Mouse (Mus musculus): ENCODE measurements around the gene Sema7a. TPM values are rescaled to one million over a fixed set of nuclear protein-coding genes. Genes with fewer than 3 reads are reported as not detected.

Gene Sema7a
- polyA plus RNA-seq (2015; fragmentation: Nextera tagmentation; extraction: Ambion mirVana), result 0.04 TPM in 1 of 2 replicates, not detected in the other

DNA sequence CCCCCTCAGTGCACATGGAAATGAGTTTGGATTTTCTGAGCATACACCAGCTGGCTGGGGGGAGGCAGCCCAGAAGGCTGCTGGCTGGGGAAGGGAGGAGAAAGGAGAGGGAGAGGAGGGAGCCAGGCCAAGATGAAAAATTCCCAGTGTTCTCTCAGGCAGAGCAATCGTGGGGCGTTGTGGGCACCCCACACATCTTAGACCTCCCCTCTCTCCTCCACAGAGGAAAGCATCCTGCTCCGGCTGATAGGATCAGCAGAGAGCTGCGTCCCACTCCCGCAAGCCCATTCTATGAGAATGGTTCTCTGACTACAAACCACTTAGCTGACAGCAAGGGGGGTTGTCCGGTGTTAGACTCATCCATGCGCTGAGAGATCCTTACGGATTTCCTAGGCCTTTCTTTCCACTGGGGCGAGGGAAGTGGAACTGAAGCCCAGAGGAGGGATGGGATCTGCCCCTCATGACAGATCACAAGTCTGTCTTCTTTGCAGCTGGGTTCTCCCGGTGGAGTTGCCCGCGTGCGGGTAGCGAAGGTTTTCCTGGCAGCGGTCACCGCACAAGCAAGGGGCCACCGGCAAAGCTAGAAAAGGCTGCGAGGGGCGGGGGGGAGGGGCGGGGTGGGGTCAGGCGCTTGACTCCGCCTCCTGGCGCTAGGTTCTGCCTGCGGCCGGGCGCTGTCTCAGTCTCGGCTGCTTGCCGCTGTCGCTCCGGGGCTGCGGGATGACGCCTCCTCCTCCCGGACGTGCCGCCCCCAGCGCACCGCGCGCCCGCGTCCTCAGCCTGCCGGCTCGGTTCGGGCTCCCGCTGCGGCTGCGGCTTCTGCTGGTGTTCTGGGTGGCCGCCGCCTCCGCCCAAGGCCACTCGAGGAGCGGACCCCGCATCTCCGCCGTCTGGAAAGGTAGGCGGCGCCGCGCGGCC is at the start of gene Sema7a:
Gene Sema7a (plus strand): TSS at position 682 of the 918 bp plus-strand sequence.
- peak; percentile 43; the same call in 1 of the 2 replicates for ATAC-seq (ENCODE audit: low read depth)
- Histone ChIP-seq H3K4me1 (ENCODE audit: control insufficient read depth, low read depth, low read length) (peaks cover 2% of the 10 kb centered on the region), H3K27me3 (ENCODE audit: control insufficient read depth, insufficient read depth, low read depth, low read length) (peaks cover 68% of the 10 kb centered on the region), H3K4me2 (ENCODE audit: low read depth, low read length) (peak within 1 kb of the TSS; percentile 78), H3K9me3 (replicated peaks; ENCODE audit: control insufficient read depth, low read length) (no peaks in the 10 kb centered on the region), H3K4me3 (ENCODE audit: low read depth, low read length) (peak within 1 kb of the TSS; percentile 64), H3K27ac (ENCODE audit: low read length) (no peak within 1 kb of the TSS), H3K9ac (ENCODE audit: low read depth, low read length) (0 out of 2 replicates have a peak within 1 kb of the TSS, but pooled peaks have one; percentile 20), H3K36me3 (ENCODE audit: control insufficient read depth, insufficient read depth) (no peaks in the 10 kb centered on the region)
- WGBS (ENCODE audit: insufficient replicate concordance), result 3% methylated on average over 53 of the region's 60 CpGs

DNA sequence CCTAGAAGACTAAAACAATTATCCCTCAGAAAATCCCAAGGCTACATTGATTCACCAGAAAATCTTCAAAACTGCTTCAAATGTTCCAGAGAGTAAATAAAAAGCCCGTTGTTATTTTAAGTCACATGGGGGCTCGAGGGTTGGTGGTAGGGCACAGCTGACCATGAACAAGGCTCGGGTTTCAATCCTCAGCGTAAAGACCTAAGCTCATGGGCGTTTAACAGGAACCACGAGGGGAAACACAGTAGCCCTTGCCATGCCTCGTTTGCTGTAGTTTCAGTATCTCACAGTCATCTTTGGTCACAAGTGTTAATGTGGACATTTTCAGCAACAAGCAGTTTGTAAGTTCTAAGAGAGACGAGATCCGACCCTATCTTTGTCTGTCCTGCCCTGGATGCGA is 39.4 kb upstream of the Sema7a start:
- no peak overlapping the region for H3K4me3 ChIP-seq (ENCODE audit: low read depth, low read length)
- H3K9me3 ChIP-seq (replicated peaks; ENCODE audit: control insufficient read depth, low read length), result no peaks in the 10 kb centered on the region
- H3K4me1 ChIP-seq (ENCODE audit: control insufficient read depth, low read depth, low read length), result no peaks in the 10 kb centered on the region; the same call in 1 of the 2 replicates
- ATAC-seq (ENCODE audit: low read depth), result no peak
- H3K4me2 ChIP-seq (ENCODE audit: low read depth, low read length), result no peak overlapping the region
- 31% methylated on average over 10 of the region's 10 CpGs for WGBS (ENCODE audit: insufficient replicate concordance)
- H3K27me3 ChIP-seq (ENCODE audit: control insufficient read depth, insufficient read depth, low read depth, low read length), result no peaks in the 10 kb centered on the region; the same call in 1 of the 2 replicates
- no peak overlapping the region for H3K27ac ChIP-seq (ENCODE audit: low read length)
- H3K36me3 ChIP-seq (ENCODE audit: control insufficient read depth, insufficient read depth), result no peaks in the 10 kb centered on the region
- no peak overlapping the region for H3K9ac ChIP-seq (ENCODE audit: low read depth, low read length)

DNA sequence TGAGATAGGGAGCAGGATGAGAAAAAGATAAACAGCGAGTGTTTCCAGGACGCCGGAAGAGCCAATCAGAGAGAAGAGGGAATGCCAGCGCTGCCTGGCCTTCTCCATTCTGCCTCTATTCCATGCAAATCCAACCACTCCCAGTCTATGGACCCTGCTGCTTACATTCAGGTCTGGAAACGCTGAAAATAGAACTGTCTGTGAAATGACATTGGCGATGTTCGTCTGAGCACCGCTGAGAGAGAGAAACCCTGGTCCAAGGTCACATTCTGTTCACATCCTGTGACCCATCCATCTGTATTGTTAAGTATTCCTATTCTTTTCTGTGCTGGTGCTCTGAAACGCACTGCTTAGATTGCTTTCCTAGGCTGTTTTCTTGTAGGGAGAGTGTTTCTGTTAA is 38.7 kb upstream of the Sema7a start:
- H3K4me2 ChIP-seq (ENCODE audit: low read depth, low read length), result no peak overlapping the region
- no peaks in the 10 kb centered on the region for H3K9me3 ChIP-seq (replicated peaks; ENCODE audit: control insufficient read depth, low read length)
- H3K4me3 ChIP-seq (ENCODE audit: low read depth, low read length), result no peak overlapping the region
- H3K36me3 ChIP-seq (ENCODE audit: control insufficient read depth, insufficient read depth), result no peaks in the 10 kb centered on the region
- H3K4me1 ChIP-seq (ENCODE audit: control insufficient read depth, low read depth, low read length), result no peaks in the 10 kb centered on the region; the same call in 1 of the 2 replicates
- no peak for ATAC-seq (ENCODE audit: low read depth)
- H3K27me3 ChIP-seq (ENCODE audit: control insufficient read depth, insufficient read depth, low read depth, low read length), result no peaks in the 10 kb centered on the region; the same call in 1 of the 2 replicates
- no peak overlapping the region for H3K9ac ChIP-seq (ENCODE audit: low read depth, low read length)
- H3K27ac ChIP-seq (ENCODE audit: low read length), result no peak overlapping the region
- WGBS (ENCODE audit: insufficient replicate concordance), result 45% methylated on average over 9 of the region's 9 CpGs

DNA sequence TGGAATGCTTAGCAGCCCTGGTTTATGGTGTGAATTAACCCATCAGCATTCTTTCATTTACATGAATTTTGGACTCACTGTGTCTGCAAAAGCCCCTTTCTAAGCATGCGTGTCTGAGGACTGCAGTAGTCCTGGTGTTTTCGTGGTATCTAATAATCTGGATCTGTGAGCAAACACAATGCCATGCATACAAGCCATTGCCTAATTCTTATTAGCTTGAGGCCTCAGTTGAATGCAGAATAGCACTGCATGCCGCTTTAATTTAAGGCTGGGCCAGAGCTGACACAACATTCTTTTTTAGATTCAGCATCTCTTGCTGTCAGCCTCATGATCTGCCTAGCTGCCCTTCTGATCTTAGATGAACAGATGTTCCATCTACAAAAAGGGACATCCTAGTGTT is 38.3 kb upstream of the Sema7a start:
- no peaks in the 10 kb centered on the region for H3K36me3 ChIP-seq (ENCODE audit: control insufficient read depth, insufficient read depth)
- H3K27me3 ChIP-seq (ENCODE audit: control insufficient read depth, insufficient read depth, low read depth, low read length), result no peaks in the 10 kb centered on the region; the same call in 1 of the 2 replicates
- no peaks in the 10 kb centered on the region; the same call in 1 of the 2 replicates for H3K4me1 ChIP-seq (ENCODE audit: control insufficient read depth, low read depth, low read length)
- 69% methylated on average over 3 of the region's 3 CpGs for WGBS (ENCODE audit: insufficient replicate concordance)
- H3K9ac ChIP-seq (ENCODE audit: low read depth, low read length), result no peak overlapping the region
- H3K9me3 ChIP-seq (replicated peaks; ENCODE audit: control insufficient read depth, low read length), result no peaks in the 10 kb centered on the region
- no peak overlapping the region for H3K4me3 ChIP-seq (ENCODE audit: low read depth, low read length)
- H3K4me2 ChIP-seq (ENCODE audit: low read depth, low read length), result no peak overlapping the region
- ATAC-seq (ENCODE audit: low read depth), result no peak
- H3K27ac ChIP-seq (ENCODE audit: low read length), result no peak overlapping the region

DNA sequence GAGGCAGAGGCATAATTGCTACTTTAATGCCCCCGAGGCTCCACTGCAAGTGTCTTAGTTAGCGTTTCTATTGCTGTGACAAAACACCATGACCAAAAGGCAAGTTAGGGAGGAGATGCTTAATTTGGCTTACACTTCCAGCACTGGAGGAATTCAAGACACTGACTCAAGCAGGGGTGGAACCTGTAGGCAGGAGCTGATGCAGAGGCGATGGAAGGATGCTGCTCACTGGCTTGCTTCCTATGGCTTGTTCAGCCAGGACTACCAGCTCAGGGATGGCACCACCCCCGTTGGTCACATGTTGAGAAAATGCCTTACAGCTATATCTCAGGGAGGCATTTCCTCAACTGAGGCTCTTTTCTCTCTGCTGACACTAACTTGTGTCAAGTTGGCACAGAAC is 37.8 kb upstream of the Sema7a start:
- ATAC-seq (ENCODE audit: low read depth), result no peak
- Histone ChIP-seq H3K36me3 (ENCODE audit: control insufficient read depth, insufficient read depth) (no peaks in the 10 kb centered on the region), H3K4me2 (ENCODE audit: low read depth, low read length) (no peak overlapping the region), H3K4me1 (ENCODE audit: control insufficient read depth, low read depth, low read length) (no peaks in the 10 kb centered on the region; the same call in 1 of the 2 replicates), H3K27me3 (ENCODE audit: control insufficient read depth, insufficient read depth, low read depth, low read length) (no peaks in the 10 kb centered on the region; the same call in 1 of the 2 replicates), H3K9ac (ENCODE audit: low read depth, low read length) (no peak overlapping the region), H3K4me3 (ENCODE audit: low read depth, low read length) (no peak overlapping the region), H3K27ac (ENCODE audit: low read length) (no peak overlapping the region), H3K9me3 (replicated peaks; ENCODE audit: control insufficient read depth, low read length) (no peaks in the 10 kb centered on the region)
- 69% methylated on average over 4 of the region's 4 CpGs for WGBS (ENCODE audit: insufficient replicate concordance)

DNA sequence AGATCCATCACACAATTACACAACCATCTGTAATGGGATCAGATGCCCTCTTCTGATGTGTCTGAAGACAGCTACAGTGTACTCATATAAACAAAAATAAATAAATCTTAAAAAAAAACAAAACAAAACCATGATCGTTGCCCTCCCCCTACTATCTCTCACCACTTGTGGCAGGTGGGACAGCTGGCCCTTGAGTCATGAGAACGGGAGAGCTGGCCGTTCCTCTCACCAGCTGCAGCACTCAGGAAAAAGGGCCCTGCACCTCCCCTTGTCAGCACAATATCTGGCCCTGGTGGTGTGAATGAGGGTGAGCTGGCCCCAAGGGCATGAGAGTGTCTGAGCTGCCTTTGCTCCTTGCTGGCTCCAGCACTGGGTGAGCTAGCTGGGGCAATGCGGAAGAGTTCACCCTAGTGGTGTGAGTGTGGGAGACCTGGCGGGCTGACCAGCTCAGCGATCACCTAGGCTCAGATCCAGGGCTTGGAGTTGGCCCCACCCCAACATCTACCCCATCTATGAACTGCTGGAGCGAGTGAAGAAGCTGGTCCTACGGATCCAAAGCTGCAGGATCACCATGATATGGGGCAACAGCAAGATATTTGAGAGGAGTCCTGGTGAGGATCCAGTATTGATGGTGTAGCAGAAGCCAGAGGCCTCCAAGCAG is 36.2 kb upstream of the Sema7a start:
- Histone ChIP-seq H3K4me3 (ENCODE audit: low read depth, low read length) (no peak overlapping the region), H3K27ac (ENCODE audit: low read length) (no peak overlapping the region), H3K9ac (ENCODE audit: low read depth, low read length) (no peak overlapping the region), H3K4me1 (ENCODE audit: control insufficient read depth, low read depth, low read length) (no peaks in the 10 kb centered on the region; the same call in 1 of the 2 replicates), H3K4me2 (ENCODE audit: low read depth, low read length) (no peak overlapping the region), H3K27me3 (ENCODE audit: control insufficient read depth, insufficient read depth, low read depth, low read length) (no peaks in the 10 kb centered on the region; the same call in 1 of the 2 replicates), H3K36me3 (ENCODE audit: control insufficient read depth, insufficient read depth) (no peaks in the 10 kb centered on the region), H3K9me3 (replicated peaks; ENCODE audit: control insufficient read depth, low read length) (no peaks in the 10 kb centered on the region)
- no peak for ATAC-seq (ENCODE audit: low read depth)
- WGBS (ENCODE audit: insufficient replicate concordance), result 64% methylated on average over 8 of the region's 8 CpGs

DNA sequence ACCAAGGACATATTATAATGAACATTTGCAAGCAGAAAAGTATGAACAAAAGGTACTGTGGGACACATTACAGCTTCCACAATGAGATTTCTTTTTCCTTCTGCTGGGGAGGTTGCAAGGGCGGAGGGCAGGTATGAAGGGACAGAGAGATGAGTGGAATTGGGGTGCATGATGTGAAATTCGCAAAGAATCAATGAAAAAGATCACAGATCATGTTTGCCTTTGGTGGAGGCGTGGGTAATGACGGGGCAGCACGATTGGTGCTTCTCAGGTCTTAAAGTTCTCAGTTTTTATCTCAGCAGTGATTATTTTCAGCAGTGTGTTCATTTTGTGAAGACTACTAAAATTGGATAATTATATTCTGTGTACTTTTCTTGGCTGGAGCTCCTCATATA is 35.7 kb upstream of the Sema7a start:
- H3K4me3 ChIP-seq (ENCODE audit: low read depth, low read length), result no peak overlapping the region
- no peaks in the 10 kb centered on the region; the same call in 1 of the 2 replicates for H3K4me1 ChIP-seq (ENCODE audit: control insufficient read depth, low read depth, low read length)
- H3K27ac ChIP-seq (ENCODE audit: low read length), result no peak overlapping the region
- H3K4me2 ChIP-seq (ENCODE audit: low read depth, low read length), result no peak overlapping the region
- peak; percentile 37; the same call in 1 of the 2 replicates for ATAC-seq (ENCODE audit: low read depth)
- H3K9ac ChIP-seq (ENCODE audit: low read depth, low read length), result no peak overlapping the region
- H3K36me3 ChIP-seq (ENCODE audit: control insufficient read depth, insufficient read depth), result no peaks in the 10 kb centered on the region
- no peaks in the 10 kb centered on the region; the same call in 1 of the 2 replicates for H3K27me3 ChIP-seq (ENCODE audit: control insufficient read depth, insufficient read depth, low read depth, low read length)
- 48% methylated on average over 5 of the region's 5 CpGs for WGBS (ENCODE audit: insufficient replicate concordance)
- no peaks in the 10 kb centered on the region for H3K9me3 ChIP-seq (replicated peaks; ENCODE audit: control insufficient read depth, low read length)

DNA sequence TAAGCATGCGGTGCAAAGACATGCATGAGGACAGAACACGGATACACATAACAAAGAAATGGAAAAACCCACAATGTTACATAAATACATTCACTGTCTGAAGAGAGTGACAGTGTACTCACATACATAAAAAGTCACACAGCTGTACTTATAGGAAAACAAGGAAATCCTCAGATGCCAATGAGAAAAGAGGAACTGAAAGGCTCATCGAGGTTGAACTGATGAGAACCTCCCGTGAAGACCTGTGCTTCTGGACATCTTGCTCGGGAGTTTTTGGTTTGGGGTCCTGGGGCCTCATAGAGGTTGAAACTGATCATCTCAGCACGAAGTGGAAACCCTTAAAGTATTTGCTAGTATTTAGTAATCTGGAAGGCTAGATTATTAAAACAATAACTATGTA is 32.7 kb upstream of the Sema7a start:
- H3K9me3 ChIP-seq (replicated peaks; ENCODE audit: control insufficient read depth, low read length), result no peaks in the 10 kb centered on the region
- WGBS (ENCODE audit: insufficient replicate concordance), result 33% methylated on average over 6 of the region's 6 CpGs

More for the DNA sequence above, 32.7 kb upstream of the Sema7a start:
- H3K4me2 ChIP-seq (ENCODE audit: low read depth, low read length), result no peak overlapping the region
- peaks cover 9% of the 10 kb centered on the region for H3K4me1 ChIP-seq (ENCODE audit: control insufficient read depth, low read depth, low read length)
- no peak overlapping the region for H3K9ac ChIP-seq (ENCODE audit: low read depth, low read length)
- H3K36me3 ChIP-seq (ENCODE audit: control insufficient read depth, insufficient read depth), result no peaks in the 10 kb centered on the region
- no peaks in the 10 kb centered on the region for H3K27me3 ChIP-seq (ENCODE audit: control insufficient read depth, insufficient read depth, low read depth, low read length)
- no peak for ATAC-seq (ENCODE audit: low read depth)
- no peak overlapping the region for H3K4me3 ChIP-seq (ENCODE audit: low read depth, low read length)
- H3K27ac ChIP-seq (ENCODE audit: low read length), result no peak overlapping the region
